Mouse (Mus musculus): Measurements from ENCODE around the gene Ddt. TPM values are rescaled to one million over a fixed set of nuclear protein-coding genes. Genes with fewer than 3 reads are reported as not detected.
"Not testable (repeated sequence)": the region's sequence is repeated elsewhere in the genome, so short reads cannot be mapped to it uniquely, and the experiment has no call there.

The Ddt gene
- total RNA-seq, 2 experiments from 2014 or later: 93.7 to 102 TPM

DNA sequence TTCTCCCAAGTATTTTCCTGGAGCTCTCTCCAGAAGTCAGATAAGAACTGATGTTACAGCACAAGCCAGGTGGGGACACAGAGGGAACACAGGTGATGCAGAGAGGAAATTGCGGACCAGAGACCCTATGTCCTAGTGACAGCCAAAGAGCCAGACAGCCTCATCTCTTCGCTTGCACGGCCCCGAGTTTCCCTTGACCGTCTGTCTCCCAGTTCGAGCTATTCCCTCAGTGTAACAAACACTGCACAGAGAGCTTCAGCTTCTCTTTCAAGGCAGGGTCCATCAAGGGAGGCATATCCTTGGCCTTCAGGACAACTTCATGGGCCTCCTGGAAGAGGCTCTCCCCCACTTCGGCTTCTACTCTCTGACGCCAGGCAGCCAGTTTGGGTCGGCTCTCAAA lies 1.4 kb upstream of the Ddt start:
- DNase-seq (ENCODE audit: low spot score): no peak
- intact Hi-C loops (cut with DNase I): loop anchor here (5.0 kb wide), 1 partner anchor 58 kb away; no protein-coding TSS in a partner anchor

DNA sequence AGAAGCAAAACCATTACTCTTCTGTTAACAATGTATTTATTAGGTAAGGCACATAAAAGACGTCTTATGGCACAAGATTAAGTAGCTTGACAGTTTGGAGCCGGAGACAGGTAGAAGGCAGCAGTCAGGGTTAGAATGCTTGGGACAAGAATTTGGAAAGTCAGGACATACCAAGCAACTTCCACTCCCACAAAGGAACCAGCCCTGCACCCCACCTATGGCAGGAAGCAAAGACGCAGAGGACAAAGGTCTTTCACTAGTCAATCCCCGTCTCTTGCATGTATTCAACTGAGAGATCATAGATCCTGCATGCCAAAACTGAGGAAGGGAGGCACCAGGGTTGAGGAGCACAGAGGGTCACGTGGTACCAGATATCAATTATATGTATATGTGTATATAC lies 888 bp upstream of the Ddt start:
- intact Hi-C loops (cut with DNase I): loop anchor here (5.0 kb wide), 1 partner anchor 58 kb away; no protein-coding TSS in a partner anchor
- no peak for DNase-seq (ENCODE audit: low spot score)

DNA sequence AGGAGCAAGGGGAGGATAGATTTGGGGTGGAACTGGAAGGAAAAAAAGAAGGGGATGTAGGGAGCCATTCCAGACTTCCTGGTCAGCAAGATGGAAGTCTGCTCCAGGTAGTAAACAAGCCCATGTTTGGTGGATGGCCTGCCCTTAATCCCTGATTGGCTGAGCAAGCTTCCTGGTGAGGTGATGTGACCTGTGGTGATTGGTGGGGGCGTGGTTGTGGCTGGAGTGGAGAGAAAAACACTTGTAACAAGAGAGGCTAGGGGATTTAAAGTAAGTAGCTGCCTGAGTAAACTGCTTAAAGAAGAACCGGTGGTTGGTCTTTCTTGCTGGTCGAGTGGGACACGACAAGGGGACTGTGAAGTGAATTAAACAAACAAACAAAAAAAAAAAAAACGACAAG lies 5.5 kb downstream of the Ddt start:
- DNase-seq (ENCODE audit: low spot score); intact Hi-C loops (cut with DNase I): not testable (repeated sequence)

DNA sequence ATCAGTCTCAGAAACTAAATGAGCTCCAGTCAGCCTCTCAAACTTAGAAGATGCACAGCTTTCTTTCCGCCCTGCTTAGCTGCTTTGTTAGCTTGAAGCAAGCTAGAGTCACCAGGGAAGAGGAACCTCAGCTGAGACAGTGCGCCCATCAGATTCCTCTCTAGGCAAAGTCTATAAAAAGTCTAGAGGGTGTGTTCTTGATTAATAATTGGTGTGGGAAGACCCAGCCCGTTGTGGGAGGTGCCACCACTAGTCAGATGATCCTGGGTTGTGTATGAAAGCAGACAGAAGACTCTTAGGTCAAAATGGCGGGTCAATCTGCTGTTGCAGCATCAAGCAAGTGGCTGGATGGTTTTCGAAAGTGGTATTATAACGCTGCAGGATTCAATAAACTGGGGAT lies 6.4 kb downstream of the Ddt start:
- no peak for DNase-seq (ENCODE audit: low spot score)
- intact Hi-C loops (cut with DNase I): no loop called here

DNA sequence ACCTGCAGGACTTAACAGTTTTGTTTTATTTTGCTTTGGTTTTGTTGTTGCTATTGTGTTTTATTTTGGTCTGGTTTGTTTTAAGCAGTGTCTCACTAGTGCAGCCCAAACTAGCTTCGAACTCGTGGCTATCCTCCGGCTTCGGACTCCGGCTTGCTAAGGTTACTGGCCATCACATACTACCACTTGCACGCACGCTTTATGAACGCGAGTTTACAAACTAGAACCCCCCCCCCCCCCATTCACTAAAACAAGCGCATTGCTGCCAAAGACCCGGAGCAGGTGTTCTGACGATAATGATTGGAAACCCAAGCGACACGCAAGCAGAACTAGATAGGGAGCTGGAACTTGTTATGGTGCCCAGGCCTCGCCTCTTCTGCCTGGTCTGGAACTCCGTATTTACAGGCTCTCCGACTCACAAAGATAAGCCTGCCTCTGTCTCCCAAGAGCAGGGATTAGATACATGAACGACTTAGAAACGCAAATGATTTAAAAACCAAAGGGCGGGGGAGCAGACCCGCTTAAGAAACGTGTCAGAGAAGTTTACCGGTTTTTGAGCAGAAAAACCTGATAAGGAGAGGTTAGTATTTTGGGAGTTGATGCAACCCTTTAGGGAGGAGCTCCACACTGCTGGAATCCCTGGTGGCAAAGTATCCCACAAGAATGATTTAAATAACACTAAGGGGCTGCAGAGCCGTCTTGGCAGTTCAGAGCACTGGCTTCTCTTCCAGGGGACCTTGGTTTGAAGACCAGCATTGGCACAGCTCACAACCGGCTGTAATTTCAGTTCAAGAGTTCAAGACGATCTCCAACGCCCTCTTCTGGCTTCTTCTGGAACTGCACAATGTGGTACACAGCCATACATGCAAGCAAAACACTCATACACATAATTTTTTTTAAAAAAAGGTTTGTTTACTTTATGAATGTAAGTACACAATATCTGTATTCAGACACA lies 8.4 kb downstream of the Ddt start:
- intact Hi-C loops (cut with DNase I): loop anchor here (5.0 kb wide), 2 partner anchors 88 to 183 kb away; no protein-coding TSS in a partner anchor
- no peak for DNase-seq (ENCODE audit: low spot score)

DNA sequence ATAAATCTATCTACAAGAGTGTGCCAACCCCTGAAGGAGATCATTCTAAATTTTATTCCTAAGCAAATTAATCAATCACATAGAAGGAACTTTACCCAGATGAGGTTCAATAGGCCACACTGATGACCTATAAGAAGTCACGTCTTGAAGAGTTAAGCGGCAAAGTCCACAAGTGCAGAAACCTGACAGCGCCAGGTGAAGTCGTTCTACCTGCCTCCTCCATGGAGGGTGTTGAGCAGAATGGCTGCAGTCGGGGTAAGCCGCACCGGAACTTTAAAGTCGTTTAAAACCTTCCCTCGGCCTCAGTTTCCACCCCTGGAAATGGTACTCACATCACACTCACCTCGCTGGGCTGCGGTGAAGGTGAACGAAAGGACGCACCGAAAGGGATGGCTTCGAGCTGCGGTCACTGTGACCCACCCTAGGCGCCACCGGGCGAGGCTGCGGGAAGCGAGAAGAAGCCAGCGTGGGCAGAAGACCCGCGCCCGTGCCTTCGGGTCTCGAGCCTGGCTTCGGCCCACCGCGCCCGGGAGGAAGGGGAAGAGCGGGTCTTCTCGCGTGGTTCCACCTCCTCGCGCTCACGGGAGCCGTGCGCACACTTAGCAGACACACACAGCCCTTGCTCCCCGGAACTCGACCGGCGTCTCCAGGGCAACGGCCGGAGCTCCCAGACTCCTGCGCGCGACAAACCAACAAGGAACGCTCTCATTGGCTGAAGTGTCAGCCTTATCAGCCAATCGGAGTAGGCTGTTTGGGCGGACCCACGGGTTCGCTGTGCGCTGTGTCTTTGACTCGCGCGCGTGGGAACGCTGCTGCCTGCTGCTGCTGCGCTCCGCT lies 9.3 kb downstream of the Ddt start, which contains the start of gene Cabin1:
Cabin1 (minus strand) TSS at position 660 of the 837 bp plus-strand sequence.
- intact Hi-C loops (cut with DNase I): loop anchor here (5.0 kb wide), 2 partner anchors 88 to 183 kb away; no protein-coding TSS in a partner anchor
- peak; percentile 94 for DNase-seq (ENCODE audit: low spot score)

DNA sequence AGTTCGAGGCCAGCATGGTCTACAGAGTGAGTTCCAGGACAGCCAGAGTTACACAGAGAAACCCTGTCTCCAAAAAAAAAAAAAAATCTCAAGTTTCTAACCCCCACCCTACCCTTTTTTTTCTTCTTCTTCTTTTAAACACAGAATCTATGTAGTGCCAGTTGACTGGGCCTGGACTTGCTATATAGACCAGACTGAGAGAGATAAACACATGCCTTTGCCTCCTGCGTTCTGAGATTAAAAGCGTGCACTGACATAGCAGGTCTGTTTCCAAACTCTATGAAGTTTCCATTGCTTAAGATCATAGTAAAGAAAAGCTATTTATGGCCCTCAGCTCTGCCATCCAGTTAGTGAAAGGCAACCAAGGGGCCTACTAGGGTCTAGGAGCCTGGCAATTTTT lies 10.8 kb downstream of the Ddt start:
- DNase-seq (ENCODE audit: low spot score): no peak
- intact Hi-C loops (cut with DNase I): loop anchor here (5.0 kb wide), 2 partner anchors 90 to 185 kb away; no protein-coding TSS in a partner anchor

DNA sequence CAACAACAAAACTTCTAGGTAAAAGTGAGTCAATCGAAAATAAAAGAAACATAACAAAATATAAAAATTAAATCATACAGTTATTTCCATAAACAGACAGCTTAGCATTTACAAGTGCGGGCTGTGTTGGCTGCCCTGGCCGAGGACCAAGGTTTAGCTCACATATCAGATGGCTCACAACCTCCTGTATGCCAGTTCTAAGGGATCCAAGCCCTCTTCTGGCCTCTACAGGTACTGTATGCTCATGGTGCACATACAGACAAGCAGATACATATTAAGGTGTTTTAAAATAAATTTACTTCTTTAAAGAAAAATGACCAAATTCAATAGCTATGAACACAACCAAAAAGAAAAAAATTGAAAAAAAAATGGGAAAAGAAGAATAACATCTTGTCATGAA lies 12.9 kb downstream of the Ddt start:
- no peak for DNase-seq (ENCODE audit: low spot score)
- intact Hi-C loops (cut with DNase I): loop anchor here (5.0 kb wide), 2 partner anchors 92 to 187 kb away; no protein-coding TSS in a partner anchor

DNA sequence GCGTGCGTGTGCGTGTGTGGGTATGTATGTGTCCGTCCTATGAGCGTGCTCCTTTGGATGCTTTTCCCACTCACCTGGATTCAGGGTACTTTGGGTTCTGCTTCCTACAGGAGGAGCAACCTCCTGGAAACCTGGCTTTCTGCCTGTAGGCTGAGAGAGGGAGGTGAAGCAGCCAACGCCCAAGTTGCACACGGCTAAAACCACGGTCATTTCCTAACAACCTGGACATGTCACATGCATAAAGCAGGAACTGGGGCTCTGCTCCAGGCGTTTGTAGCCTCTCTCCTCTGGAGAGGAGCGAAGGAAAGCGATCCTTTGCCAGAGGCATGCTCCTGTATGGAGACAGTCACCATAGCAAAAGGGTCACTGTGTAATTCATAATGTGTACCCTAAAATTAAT lies 16.5 kb downstream of the Ddt start:
- DNase-seq (ENCODE audit: low spot score): no peak
- intact Hi-C loops (cut with DNase I): no loop called here

DNA sequence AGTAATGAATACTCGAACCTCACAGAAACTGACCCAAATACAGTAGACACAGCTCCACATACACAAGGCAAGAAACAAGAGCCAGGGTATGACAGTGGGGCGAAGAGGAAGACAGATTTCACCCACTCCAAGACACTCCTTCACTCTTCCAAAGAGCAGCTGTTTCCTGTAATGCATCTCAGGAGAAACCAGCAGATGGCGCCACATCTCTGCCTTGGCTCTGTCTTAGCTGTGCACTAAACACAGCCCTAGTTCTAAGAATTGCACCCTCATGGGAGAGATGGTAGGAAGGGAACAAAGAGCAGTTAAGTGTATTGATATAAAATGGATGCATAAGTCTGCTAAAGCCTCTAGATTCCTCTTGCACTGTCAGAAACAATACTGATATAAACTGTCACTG lies 29.2 kb downstream of the Ddt start:
- DNase-seq (ENCODE audit: low spot score): peak; percentile 35
- intact Hi-C loops (cut with DNase I): loop anchor here (1.0 to 5.0 kb wide), 3 partner anchors 88 to 207 kb away; no protein-coding TSS in a partner anchor

DNA sequence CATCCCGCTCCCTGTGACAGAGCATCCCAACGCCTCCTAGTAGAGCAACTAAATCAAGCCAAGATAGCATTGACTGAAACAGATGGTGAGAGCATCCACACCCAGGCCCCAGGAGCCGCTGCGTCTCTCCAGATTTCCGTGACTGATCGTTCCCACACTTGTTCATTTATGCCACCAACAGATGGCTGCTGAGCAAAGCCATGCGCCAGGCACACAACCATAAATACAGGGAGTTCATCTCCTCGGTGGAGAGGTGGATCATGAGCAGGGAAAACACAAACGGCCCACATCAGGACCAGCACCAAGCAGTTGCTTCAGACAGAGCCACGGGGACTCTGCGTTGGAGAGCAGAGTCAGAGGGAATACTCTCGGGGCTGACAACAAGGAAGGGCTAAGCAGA lies 29.8 kb downstream of the Ddt start:
- intact Hi-C loops (cut with DNase I): loop anchor here (5.0 kb wide), 1 partner anchor 89 kb away; no protein-coding TSS in a partner anchor
- DNase-seq (ENCODE audit: low spot score): no peak

DNA sequence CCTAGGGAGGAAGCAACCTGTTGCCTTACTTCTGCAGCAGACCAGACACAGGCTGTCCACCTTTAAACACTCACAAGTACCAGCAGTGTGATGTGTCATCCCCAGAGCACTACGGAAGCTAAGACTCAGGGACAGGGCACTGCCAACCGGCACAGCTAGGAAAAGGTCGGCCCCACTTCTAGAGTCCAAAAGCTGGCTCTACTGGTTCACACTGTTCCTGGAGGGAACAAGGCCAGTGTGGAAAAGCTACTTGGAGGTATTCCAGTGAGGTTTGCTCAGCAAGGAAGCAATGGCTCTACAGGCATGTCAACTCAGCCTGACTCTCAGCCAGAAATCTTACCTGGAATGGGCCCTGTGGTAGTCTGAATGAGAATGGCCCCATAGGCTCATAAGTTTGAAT lies 32.3 kb downstream of the Ddt start:
- intact Hi-C loops (cut with DNase I): loop anchor here (5.0 kb wide), 1 partner anchor 91 kb away; no protein-coding TSS in a partner anchor
- DNase-seq (ENCODE audit: low spot score): no peak

DNA sequence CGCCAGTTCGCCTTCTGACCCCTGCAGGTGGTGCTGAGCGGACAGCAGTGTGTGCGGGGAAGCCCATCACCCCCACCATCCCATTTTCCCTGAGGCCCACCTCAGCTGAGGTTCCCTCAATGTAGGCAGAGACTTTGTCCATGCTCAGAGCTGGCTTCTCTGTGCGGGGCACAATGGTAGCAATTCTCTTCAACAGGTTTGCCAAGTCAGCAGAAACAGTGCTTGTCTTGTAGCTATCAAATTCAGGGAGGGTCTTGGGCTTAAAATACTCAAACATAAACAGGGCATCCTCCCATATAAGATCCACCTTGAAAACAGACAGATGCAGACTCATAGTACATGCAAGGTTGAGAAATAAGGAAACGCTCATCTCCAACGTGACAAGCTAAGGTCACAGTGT lies 47.8 kb downstream of the Ddt start:
- no peak for DNase-seq (ENCODE audit: low spot score)
- intact Hi-C loops (cut with DNase I): no loop called here

Other genes with a start within 250 kb of the Ddt start
- gene Lrrc75b, start 213.1 kb downstream of the Ddt start, total RNA-seq (2021): 1 to 10 TPM in 1 of 2 experiments, under 1 TPM in 1; 0.67 to 1.6 TPM
- not detected for gene Ggt1, start 211.8 kb downstream of the Ddt start, total RNA-seq (2021)
- 1 to 10 TPM; 5.3 to 6.9 TPM for gene Ggt5, start 184.1 kb downstream of the Ddt start, total RNA-seq (2021)
- 1 to 10 TPM; 1.6 to 2.0 TPM for gene Susd2, start 129.4 kb downstream of the Ddt start, total RNA-seq (2021)
- gene Cabin1, start 9.1 kb downstream of the Ddt start, total RNA-seq (2021): 10 to 100 TPM; 19.6 to 22.6 TPM
- under 1 TPM in 1 of 2 experiments, not detected in 1; 0.44 TPM for gene Gm20441, start 7.5 kb upstream of the Ddt start, total RNA-seq (2021)
- 1 to 10 TPM; 3.1 to 3.3 TPM for gene Gstt3, start 8.0 kb upstream of the Ddt start, total RNA-seq (2021)
- gene Gstt1, start 25.2 kb upstream of the Ddt start, total RNA-seq (2021): 10 to 100 TPM; 12.2 to 13.4 TPM
- not detected for gene Gstt4, start 49.1 kb upstream of the Ddt start, total RNA-seq (2021)
- gene Gstt2, start 64.0 kb upstream of the Ddt start, total RNA-seq (2021): 10 to 100 TPM in 1 of 2 experiments, 1 to 10 TPM in 1; 9.3 to 10.9 TPM
- 100 to 1,000 TPM; 202 to 203 TPM for gene Mif, start 86.8 kb upstream of the Ddt start, total RNA-seq (2021)
- gene Derl3, start 120.0 kb upstream of the Ddt start, total RNA-seq (2021): under 1 TPM; 0.26 to 0.78 TPM
- gene Smarcb1, start 148.2 kb upstream of the Ddt start, total RNA-seq (2021): 10 to 100 TPM; 22.8 to 22.9 TPM
- 1,000 to 10,000 TPM; 1,761 to 1,834 TPM for gene Chchd10, start 159.7 kb upstream of the Ddt start, total RNA-seq (2021)
- 1 to 10 TPM; 5.0 to 8.1 TPM for gene Mmp11, start 163.1 kb upstream of the Ddt start, total RNA-seq (2021)
- not detected for gene Gm867, start 167.3 kb upstream of the Ddt start, total RNA-seq (2021)
- gene Vpreb3, start 169.6 kb upstream of the Ddt start, total RNA-seq (2021): not detected
- not detected for gene Gm5134, start 181.1 kb upstream of the Ddt start, total RNA-seq (2021)